Mouse (Mus musculus) heart, postnatal 0 days (tissue): ENCODE data around the gene Capn12. TPM values are rescaled to one million over a fixed set of nuclear protein-coding genes. Genes with fewer than 3 reads are reported as not detected.

ENCODE experiments used
- ATAC-seq: fragments of 200-750 bp; cut with Nextera tagmentation; 2 replicates; pipeline ENCODE4 v1.8.0; 2017; ENCODE audit warnings: low read depth, moderate number of reproducible peaks, moderate library complexity; ENCODE audit not compliant: insufficient read depth
- DNase-seq: peaks from one replicate; pipeline ENCODE4 v3.0.0-alpha.2; 2016; ENCODE audit warnings: low spot score
- H3K27ac ChIP-seq: fragments of 300-500 bp; sonication (generic); 2 replicates; pipeline ENCODE4 v1.5.1; 2014; ENCODE audit warnings: low read depth, mild to moderate bottlenecking
- H3K27me3 ChIP-seq: fragments of 300-500 bp; sonication (generic); 2 replicates; pipeline ENCODE4 v1.6.1; 2014; ENCODE audit warnings: low read length, mixed read lengths; ENCODE audit not compliant: control insufficient read depth, insufficient read depth
- H3K36me3 ChIP-seq: fragments of 300-500 bp; sonication (generic); replicated peaks from 2 replicates; pipeline ENCODE4 v1.6.1; 2014; ENCODE audit warnings: low read length, mixed read lengths; ENCODE audit not compliant: control insufficient read depth, insufficient read depth
- H3K4me1 ChIP-seq: fragments of 300-500 bp; sonication (generic); 2 replicates; pipeline ENCODE4 v1.6.1; 2014; ENCODE audit warnings: antibody characterized with exemption; ENCODE audit not compliant: control insufficient read depth, insufficient read depth
- H3K4me2 ChIP-seq: fragments of 300-500 bp; sonication (generic); 2 replicates; pipeline ENCODE4 v1.6.1; 2014; ENCODE audit warnings: low read depth, mild to moderate bottlenecking, low read length, moderate library complexity
- H3K4me3 ChIP-seq: fragments of 300-500 bp; sonication (generic); 2 replicates; pipeline ENCODE4 v1.5.1; 2014; ENCODE audit warnings: low read depth, low read length
- H3K9ac ChIP-seq: fragments of 300-500 bp; sonication (generic); replicated peaks from 2 replicates; pipeline ENCODE4 v1.6.1; 2014; ENCODE audit warnings: low read depth, low read length, mixed read lengths
- H3K9me3 ChIP-seq: fragments of 300-500 bp; sonication (generic); replicated peaks from 2 replicates; pipeline ENCODE4 v1.6.1; 2016; ENCODE audit warnings: low read length; ENCODE audit not compliant: control insufficient read depth
- CTCF ChIP-seq: IDR thresholded peaks from 2 replicates; pipeline ENCODE4 v1.5.1; 2016; ENCODE audit warnings: antibody characterized with exemption, control low read depth, low read depth
- EP300 ChIP-seq: IDR thresholded peaks from 2 replicates; pipeline ENCODE4 v1.6.1; 2016; ENCODE audit warnings: antibody characterized with exemption, low read depth
- WGBS: fragments of 180-500 bp; shearing (Covaris S2); extraction: QIAGEN DNeasy Blood & Tissue Kit; methylation state at CpG from one replicate; pipeline ENCODE4 v1.1.7; 2014; 5-methylcytosine and 5-hydroxymethylcytosine counted together
- polyA plus RNA-seq: library from polyadenylated mRNA; unstranded; fragments of >200 nt; fragmentation: Nextera tagmentation; extraction: Ambion mirVana; gene quantifications from 2 replicates; pipeline ENCODE4 v1.2.1, GENCODE M21; 2015
- total RNA-seq: library from RNA; depleted of rRNA; stranded (reverse); fragments of >200 nt; gene quantifications from 2 replicates; pipeline ENCODE4 v1.2.3, GENCODE M21; 2014; ENCODE audit warnings: low replicate concordance; rRNA removed

The Capn12 gene
- total and polyA plus RNA-seq, 2 experiments from 2014 or later = 0.26 TPM; not detected in 1

GRCm38 (mm10) chr7:28941129-28941528, 59.9 kb downstream of the Capn12 start:
- Histone ChIP-seq H3K36me3 (peaks cover 14% of the 10 kb centered on the region; the same call in 1 of the 2 replicates), H3K9me3 (no peaks in the 10 kb centered on the region), H3K4me1 (peaks cover 93% of the 10 kb centered on the region), H3K4me3 (no peak overlapping the region), H3K4me2 (no peak overlapping the region), H3K9ac (peak overlapping the region; percentile 22), H3K27me3 (no peaks in the 10 kb centered on the region), H3K27ac (peak overlapping the region; percentile 97)
- TF ChIP-seq CTCF = no peak
- peak; percentile 38; the same call in 1 of the 2 replicates for TF ChIP-seq EP300
- ATAC-seq (no peak), DNase-seq (no peak)
- WGBS = 22% methylated on average over 4 of the region's 4 CpGs

- no peaks in the 10 kb centered on the region for H3K9me3 ChIP-seq
- H3K27ac ChIP-seq = peak overlapping the region; percentile 97
- H3K4me3 ChIP-seq = no peak overlapping the region
- WGBS = 23% methylated on average over 4 of the region's 4 CpGs
- no peaks in the 10 kb centered on the region for H3K27me3 ChIP-seq
- peaks cover 14% of the 10 kb centered on the region; the same call in 1 of the 2 replicates for H3K36me3 ChIP-seq
- DNase-seq (no peak), ATAC-seq (no peak)
- peak overlapping the region; percentile 7; the same call in 1 of the 2 replicates for H3K4me2 ChIP-seq
- H3K4me1 ChIP-seq = peaks cover 93% of the 10 kb centered on the region
- TF ChIP-seq CTCF = no peak
- no peak for TF ChIP-seq EP300
- peak overlapping the region; percentile 22 for H3K9ac ChIP-seq
Measured at GRCm38 (mm10) chr7:28941542-28941941, 60.3 kb downstream of the Capn12 start.

Other genes starting within 250 kb of the Capn12 start
- 0.73 and 0.93 TPM in 2 replicates for gene Fbxo27, start 188.6 kb upstream of the Capn12 start, total RNA-seq
- gene Fbxo27, start 188.6 kb upstream of the Capn12 start, polyA plus RNA-seq = 1.5 and 1.7 TPM in 2 replicates
- gene Fbxo17, start 164.6 kb upstream of the Capn12 start, total RNA-seq = 4.7 and 7.8 TPM in 2 replicates
- 4.5 and 5.1 TPM in 2 replicates for gene Fbxo17, start 164.6 kb upstream of the Capn12 start, polyA plus RNA-seq
- gene Mrps12, start 139.6 kb upstream of the Capn12 start, total RNA-seq = 73.9 and 95.4 TPM in 2 replicates
- gene Mrps12, start 139.6 kb upstream of the Capn12 start, polyA plus RNA-seq = 133 and 134 TPM in 2 replicates
- 22.6 and 33.4 TPM in 2 replicates for gene Sars2, start 139.4 kb upstream of the Capn12 start, total RNA-seq
- gene Sars2, start 139.4 kb upstream of the Capn12 start, polyA plus RNA-seq = 15.8 and 17.0 TPM in 2 replicates
- not detected in 2 replicates for gene Ccer2, start 125.2 kb upstream of the Capn12 start, total RNA-seq
- not detected in 2 replicates for gene Ccer2, start 125.2 kb upstream of the Capn12 start, polyA plus RNA-seq
- gene Sirt2, start 114.7 kb upstream of the Capn12 start, total RNA-seq = 44.7 and 53.0 TPM in 2 replicates
- 60.6 and 61.0 TPM in 2 replicates for gene Sirt2, start 114.7 kb upstream of the Capn12 start, polyA plus RNA-seq
- 3.5 and 16.1 TPM in 2 replicates for gene Nfkbib, start 113.9 kb upstream of the Capn12 start, total RNA-seq
- gene Nfkbib, start 113.9 kb upstream of the Capn12 start, polyA plus RNA-seq = 25.7 and 26.7 TPM in 2 replicates
- 2.1 and 2.7 TPM in 2 replicates for gene Rinl, start 92.5 kb upstream of the Capn12 start, total RNA-seq
- 2.3 and 2.4 TPM in 2 replicates for gene Rinl, start 92.5 kb upstream of the Capn12 start, polyA plus RNA-seq
- gene Hnrnpl, start 72.9 kb upstream of the Capn12 start, total RNA-seq = 259 and 275 TPM in 2 replicates
- 149 and 171 TPM in 2 replicates for gene Hnrnpl, start 72.9 kb upstream of the Capn12 start, polyA plus RNA-seq
- gene Ech1, start 56.2 kb upstream of the Capn12 start, total RNA-seq = 483 and 823 TPM in 2 replicates
- 806 and 928 TPM in 2 replicates for gene Ech1, start 56.2 kb upstream of the Capn12 start, polyA plus RNA-seq
- 2.3 and 24.1 TPM in 2 replicates for gene Lgals4, start 47.6 kb upstream of the Capn12 start, total RNA-seq
- gene Lgals4, start 47.6 kb upstream of the Capn12 start, polyA plus RNA-seq = 30.9 and 36.0 TPM in 2 replicates
- gene Lgals7, start 17.6 kb upstream of the Capn12 start, total RNA-seq = 5.0 TPM in 1 of 2 replicates, not detected in the other
- gene Lgals7, start 17.6 kb upstream of the Capn12 start, polyA plus RNA-seq = 2.2 and 3.9 TPM in 2 replicates
- 120 and 139 TPM in 2 replicates for gene Actn4, start 80.9 kb downstream of the Capn12 start, total RNA-seq
- 135 and 171 TPM in 2 replicates for gene Actn4, start 80.9 kb downstream of the Capn12 start, polyA plus RNA-seq
- gene Eif3k, start 100.4 kb downstream of the Capn12 start, total RNA-seq = 366 and 476 TPM in 2 replicates
- gene Eif3k, start 100.4 kb downstream of the Capn12 start, polyA plus RNA-seq = 261 and 264 TPM in 2 replicates
- 0.15 TPM in 1 of 2 replicates, not detected in the other for gene Map4k1, start 100.6 kb downstream of the Capn12 start, total RNA-seq
- 1.4 and 1.8 TPM in 2 replicates for gene Map4k1, start 100.6 kb downstream of the Capn12 start, polyA plus RNA-seq
- gene Ryr1, start 243.8 kb downstream of the Capn12 start, total RNA-seq = 0.08 and 0.15 TPM in 2 replicates
- 0.04 TPM in 1 of 2 replicates, not detected in the other for gene Ryr1, start 243.8 kb downstream of the Capn12 start, polyA plus RNA-seq